Mouse (Mus musculus): Measurements from ENCODE around the gene Cebpg.

DNA sequence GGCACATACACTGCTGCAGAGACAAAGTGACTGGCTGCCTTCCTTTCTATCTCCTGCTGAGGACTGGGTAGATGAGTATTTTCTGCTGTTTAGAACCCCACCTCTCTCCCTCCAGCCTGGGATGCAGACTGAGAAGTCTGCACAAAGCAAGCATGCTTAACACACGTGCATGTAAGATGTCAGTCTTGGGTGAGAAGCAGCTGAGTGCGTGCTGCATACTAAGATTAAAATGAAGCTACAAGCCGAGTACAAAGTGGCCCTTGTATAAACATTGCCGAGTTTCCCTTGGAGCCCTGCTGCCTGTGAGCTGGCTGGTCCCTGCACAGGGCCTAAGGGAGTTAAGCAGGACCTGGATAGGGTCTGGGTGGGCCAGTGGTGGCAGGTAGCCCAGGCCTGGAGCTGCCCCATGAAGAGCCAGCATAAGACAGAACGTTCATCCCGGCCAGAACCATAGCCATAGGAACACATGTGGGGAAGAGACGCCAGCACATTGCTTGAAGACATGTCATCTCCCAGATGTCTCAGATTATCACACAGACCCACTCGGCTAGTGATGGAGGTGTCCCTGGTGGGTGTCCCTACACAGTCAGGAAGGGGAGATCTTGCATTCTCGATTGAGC is 28.5 kb downstream of the Cebpg start:
- TF ChIP-seq CTCF (IDR thresholded peaks at IDR 0.05) (no peak), EP300 (IDR thresholded peaks at IDR 0.05; ENCODE audit: insufficient read depth, low read depth, low read length) (no peak), POLR2A (IDR thresholded peaks at IDR 0.05; ENCODE audit: insufficient read depth, low read depth, low read length) (no peak)
